Mouse (Mus musculus): ENCODE data around the gene Fam118a.
"Not testable (repeated sequence)": the region's sequence is repeated elsewhere in the genome, so short reads cannot be mapped to it uniquely, and the experiment has no call there.

Fam118a gene

GRCm38 (mm10) chr15:85011895-85012661 is 16.7 kb upstream of the Fam118a start:
- DNase-seq (ENCODE audit: extremely low spot score, low spot score): no peak

- DNase-seq (ENCODE audit: extremely low spot score, low spot score): no peak
These were observed 16.1 kb upstream of the Fam118a start for GRCm38 (mm10) chr15:85012662-85013054.

DNA sequence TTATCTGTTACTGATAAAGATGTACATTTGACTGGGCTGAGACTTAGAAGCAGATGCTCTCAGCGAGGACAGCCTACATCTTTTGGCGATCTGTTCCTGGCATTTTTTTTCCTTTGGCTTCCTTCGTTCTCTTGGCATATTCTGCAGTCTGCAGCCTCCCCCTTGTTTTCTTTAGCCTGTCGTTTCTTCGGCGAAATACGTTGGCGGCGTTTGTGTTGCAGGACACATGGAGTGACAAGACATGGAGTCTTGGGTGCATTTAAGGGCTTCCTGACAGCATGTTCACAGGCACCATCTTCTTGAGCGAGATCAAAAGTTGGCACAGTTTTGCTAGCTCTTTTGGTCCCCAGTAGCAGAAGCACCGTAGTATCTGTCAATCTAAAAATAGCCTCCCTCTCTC is 13.0 kb upstream of the Fam118a start:
- DNase-seq (ENCODE audit: extremely low spot score, low spot score): no peak

DNA sequence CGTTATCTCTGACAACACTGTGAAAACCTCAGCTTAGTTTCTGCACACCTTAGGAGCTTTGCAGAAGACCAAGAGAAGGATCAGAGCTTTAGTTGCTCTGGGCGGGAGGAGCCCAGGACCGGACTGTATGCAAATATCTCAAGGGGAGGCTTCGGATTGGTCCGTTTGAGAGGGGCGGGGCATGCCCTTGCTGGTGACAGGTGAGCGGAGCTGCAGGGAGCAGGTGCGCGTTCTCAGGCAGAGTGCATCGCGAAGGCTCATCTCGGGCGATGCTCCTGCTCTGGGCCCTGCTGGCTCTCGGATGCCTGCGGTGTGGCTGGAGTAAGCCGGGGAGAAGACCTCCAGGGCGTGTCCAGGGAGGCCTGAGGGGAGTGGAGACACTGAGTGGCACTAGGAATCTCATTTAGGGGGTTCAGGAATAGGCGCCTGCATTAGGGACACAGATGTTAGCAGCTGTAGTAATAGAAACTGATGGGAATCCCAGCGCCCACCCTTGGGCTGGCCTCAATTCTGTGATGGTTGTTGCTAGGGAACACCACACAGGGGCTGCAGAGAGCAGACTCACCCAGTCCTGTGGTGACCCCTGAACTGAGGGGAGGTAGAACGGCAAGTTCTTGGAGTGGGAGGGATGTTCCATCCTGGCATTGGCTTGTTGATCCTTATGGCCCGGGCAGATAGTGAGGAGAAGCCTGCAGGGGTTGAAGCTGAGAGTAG is 11.6 kb upstream of the Fam118a start, which contains the start of gene Upk3a:
Gene Upk3a (plus strand): TSS at position 191 of the 714 bp plus-strand sequence.
- DNase-seq (ENCODE audit: extremely low spot score, low spot score): no peak

- DNase-seq (ENCODE audit: extremely low spot score, low spot score): no peak
These were observed 6.5 kb upstream of the Fam118a start for GRCm38 (mm10) chr15:85022211-85022610.

DNA sequence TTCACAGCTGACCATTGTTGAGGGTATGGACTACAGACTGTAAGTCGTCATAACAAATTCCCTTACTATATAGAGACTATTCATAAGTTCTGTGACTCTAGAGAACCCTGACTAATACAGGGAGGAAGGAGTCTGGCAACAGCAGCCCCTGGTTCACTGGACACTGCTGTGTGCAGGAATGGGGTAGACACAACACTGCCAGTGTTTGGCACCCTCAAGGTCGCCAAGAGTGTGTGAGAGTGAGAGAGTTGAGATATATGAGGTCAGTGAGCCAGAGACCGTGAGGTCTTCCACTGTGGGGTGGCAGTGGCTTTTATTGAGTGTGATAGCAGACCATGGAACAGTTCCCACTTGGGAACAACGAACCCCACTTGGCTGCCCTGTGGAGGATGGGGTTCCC is 2.6 kb upstream of the Fam118a start:
- DNase-seq (ENCODE audit: extremely low spot score, low spot score): no peak

- no peak for DNase-seq (ENCODE audit: extremely low spot score, low spot score)
These were observed 1.0 kb upstream of the Fam118a start for GRCm38 (mm10) chr15:85027740-85028139.

DNA sequence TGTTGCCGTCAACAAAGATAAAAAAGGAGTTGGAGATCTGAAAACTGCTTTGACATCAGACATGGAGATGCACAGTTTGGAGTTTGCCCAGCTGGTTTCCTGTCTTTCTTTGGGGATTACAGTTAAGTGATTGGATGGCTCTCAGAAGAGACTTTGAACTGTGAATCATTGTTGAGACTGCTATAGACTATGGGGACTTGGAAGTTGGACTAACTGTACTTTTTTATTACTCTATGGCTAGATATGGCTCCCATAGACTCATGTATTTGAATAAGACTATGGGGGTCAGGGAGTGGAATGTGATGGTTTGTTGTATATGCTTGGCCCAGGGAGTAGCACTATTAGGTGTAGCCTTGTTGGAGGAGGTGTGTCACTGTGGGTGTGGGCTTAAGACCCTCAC is 1.9 kb downstream of the Fam118a start:
- DNase-seq (ENCODE audit: extremely low spot score, low spot score): not testable (repeated sequence)

- DNase-seq (ENCODE audit: extremely low spot score, low spot score): no peak
These were observed 3.1 kb downstream of the Fam118a start for GRCm38 (mm10) chr15:85031866-85032265.

DNA sequence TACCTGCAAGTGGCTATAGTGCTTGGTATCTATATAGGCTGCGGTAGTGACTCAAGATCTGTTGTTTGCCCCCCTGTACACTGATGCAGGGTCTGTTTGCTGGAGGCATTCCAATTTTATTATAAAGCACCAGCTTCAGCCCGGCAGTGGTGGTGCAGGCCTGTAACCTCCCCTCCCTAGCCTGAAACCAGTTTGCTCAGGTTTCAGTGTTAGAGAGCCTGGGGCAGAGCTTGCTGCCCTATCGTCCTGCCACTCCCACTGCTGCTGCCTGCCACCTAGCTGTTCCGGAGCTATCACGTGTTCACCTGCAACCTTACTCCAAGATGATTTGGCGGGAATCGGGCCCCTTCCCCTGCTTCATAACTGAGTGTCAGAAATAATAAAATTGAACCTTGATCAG is 5.2 kb downstream of the Fam118a start:
- DNase-seq (ENCODE audit: extremely low spot score, low spot score): not testable (repeated sequence)

GRCm38 (mm10) chr15:85036566-85037342 is 8.0 kb downstream of the Fam118a start:
- peak; percentile 95 for DNase-seq (ENCODE audit: extremely low spot score, low spot score)

- DNase-seq (ENCODE audit: extremely low spot score, low spot score): no peak
These were observed 8.6 kb downstream of the Fam118a start for GRCm38 (mm10) chr15:85037343-85037690.

- no peak for DNase-seq (ENCODE audit: extremely low spot score, low spot score)
These were observed 12.9 kb downstream of the Fam118a start for GRCm38 (mm10) chr15:85041546-85042225.

GRCm38 (mm10) chr15:85042361-85042954 is 13.7 kb downstream of the Fam118a start:
- no peak for DNase-seq (ENCODE audit: extremely low spot score, low spot score)

GRCm38 (mm10) chr15:85043116-85043515 is 14.4 kb downstream of the Fam118a start:
- no peak for DNase-seq (ENCODE audit: extremely low spot score, low spot score)

GRCm38 (mm10) chr15:85043761-85044160 is 15.0 kb downstream of the Fam118a start:
- no peak for DNase-seq (ENCODE audit: extremely low spot score, low spot score)

- no peak for DNase-seq (ENCODE audit: extremely low spot score, low spot score)
These were observed 17.6 kb downstream of the Fam118a start for GRCm38 (mm10) chr15:85046230-85046950.

DNA sequence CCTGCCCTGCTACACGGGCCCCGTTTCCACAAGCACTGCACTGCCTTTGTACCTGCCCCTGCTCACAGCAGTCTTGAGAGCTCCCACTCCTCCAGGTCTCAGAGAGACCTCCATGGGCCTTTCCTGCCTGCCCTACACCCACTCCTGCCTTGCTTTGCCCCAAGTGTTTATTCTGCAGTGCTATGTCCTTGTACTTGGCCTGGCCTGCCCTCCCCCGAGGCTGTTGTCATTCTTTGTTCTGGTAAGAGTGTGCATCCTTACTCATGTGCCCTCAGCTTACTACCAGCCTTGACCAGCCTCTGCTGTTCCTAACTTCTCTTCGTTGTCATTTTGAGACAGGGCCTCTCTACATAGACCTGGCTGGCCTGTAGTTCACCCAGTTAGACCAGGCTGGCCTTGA is 19.1 kb downstream of the Fam118a start:
- DNase-seq (ENCODE audit: extremely low spot score, low spot score): no peak

- DNase-seq (ENCODE audit: extremely low spot score, low spot score): no peak
These were observed 21.0 kb downstream of the Fam118a start for GRCm38 (mm10) chr15:85049758-85050157.

DNA sequence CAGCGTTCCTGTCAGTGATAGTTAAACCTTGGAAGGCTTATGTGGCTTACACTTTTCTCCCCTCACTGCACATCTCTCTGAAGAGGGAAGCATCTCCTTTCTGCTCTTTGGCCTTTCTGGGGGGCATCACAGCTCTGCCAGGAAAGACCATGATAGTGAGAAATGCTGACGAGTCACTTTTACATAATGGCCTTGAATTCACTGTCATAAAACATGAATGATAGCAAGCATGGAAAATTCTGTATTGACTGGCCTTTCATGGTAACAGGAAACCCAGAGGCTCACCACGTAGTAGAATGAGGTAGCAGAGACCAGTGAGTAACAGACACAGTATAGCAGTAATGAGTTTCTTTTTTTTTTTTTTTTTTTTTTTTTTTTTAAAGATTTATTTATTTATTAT is 25.4 kb downstream of the Fam118a start:
- DNase-seq (ENCODE audit: extremely low spot score, low spot score): no peak
